Mouse (Mus musculus) testis, adult 2 months (tissue): ENCODE measurements around the gene Nxf2.

Experiments used
- CTCF ChIP-seq: fragments of 200-500 bp; IDR thresholded peaks from 2 replicates; pipeline ENCODE4 v1.5.1; 2012; ENCODE audit warnings: low read depth, mild to moderate bottlenecking, inconsistent platforms, low read length, moderate library complexity; ENCODE audit not compliant: control insufficient read depth, insufficient read depth, insufficient replicate concordance
- POLR2A ChIP-seq: fragments of 200-500 bp; IDR thresholded peaks from 2 replicates; pipeline ENCODE4 v1.6.1; 2012; ENCODE audit warnings: low read depth, mild to moderate bottlenecking, inconsistent platforms, low read length, moderate library complexity; ENCODE audit not compliant: control insufficient read depth

GRCm38 (mm10) chrX:135011381-135011780 is 46.8 kb upstream of the Nxf2 start:
- TF ChIP-seq CTCF = no peak
- TF ChIP-seq POLR2A = no peak
